Mouse (Mus musculus): ENCODE measurements around the gene Itfg2.

DNA sequence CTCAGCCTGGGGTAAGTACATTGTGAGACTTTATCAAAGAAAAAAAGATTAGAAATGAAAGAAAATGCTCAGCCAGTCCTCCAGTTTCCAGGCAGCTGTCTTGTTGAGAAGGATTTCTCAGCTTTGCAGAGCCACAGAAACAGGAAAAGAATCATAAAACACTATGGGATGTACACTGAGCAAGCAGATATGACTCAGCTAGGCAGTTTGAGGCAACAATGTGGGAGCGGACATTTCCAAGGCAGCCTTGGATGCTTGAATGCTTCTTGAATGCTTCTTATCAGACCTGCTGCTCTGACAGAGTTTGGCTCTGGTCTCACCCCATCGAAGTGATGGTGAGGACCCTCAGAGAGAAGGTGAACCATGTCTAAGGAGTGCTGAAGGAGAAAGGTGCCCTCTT, 3.7 kb downstream of the Itfg2 start:
- TF ChIP-seq POLR2A (IDR thresholded peaks at IDR 0.05; ENCODE audit: borderline replicate concordance, control insufficient read depth, low read depth, low read length) (no peak), CTCF (IDR thresholded peaks at IDR 0.05; ENCODE audit: control insufficient read depth, insufficient read depth, low read length) (no peak)
